Mouse (Mus musculus): ENCODE measurements at regions not wholly inside any gene's neighbourhood (a gene's known extent, or its start where the extent isn't known, plus 50 kb on each side); places are given as distances from the start of the nearest gene placed in this dataset.

- no peak for TF ChIP-seq CTCF (IDR thresholded peaks at IDR 0.05)
- no peak; the same call in 1 of the 2 replicates for TF ChIP-seq EP300 (IDR thresholded peaks at IDR 0.05)
Measured at GRCm38 (mm10) chr1:106093813-106094212, 77.7 kb upstream of the Phlpp1 start.
